Comparison of ENCODE assay signal across 28 mouse cellular contexts in genomic region chr10:60273382-60273781, GRCm38 (mm10). TPM values are rescaled to one million over a fixed set of nuclear protein-coding genes. Genes with fewer than 3 reads are reported as not detected.
A peak's percentile ranks its signal among the peaks of the same experiment; 100 is the strongest.
DNase-seq lines count a peak whose midpoint lies in the region; ATAC-seq and TF ChIP-seq lines count a peak whose summit lies in the region.
"Had no signal": no experiment of that assay in that cellular context is flagged by ENCODE, and none has a peak within 500 bp of the region (broad histone marks: within the 10 kb centered on the region; RNA-seq: fewer than 3 reads in every experiment).

No protein-coding gene starts in this region.

- DNase-seq in limb, embryonic 10.5 days (ENCODE audit: low spot score), result no peak
- DNase-seq in CH12.LX (ENCODE audit: extremely low read depth), result no peak
- no peak for DNase-seq in frontal cortex, postnatal 36 days (ENCODE audit: low spot score in 2 of 2)
- no peak for DNase-seq in lung, postnatal 36 days
- DNase-seq: adrenal gland, adult 8-10 months; cerebellum, adult 11-12 months; cerebellum, postnatal 10 days; kidney, adult 2 months; kidney, postnatal 36 days; left cerebral cortex, postnatal 4 days; right cerebral cortex, adult 18-20 months had no signal

- no peak overlapping the region for H3K4me2 ChIP-seq in limb, embryonic 15.5 days
- no peak overlapping the region for H3K4me2 ChIP-seq in CH12.LX (ENCODE audit: insufficient read depth, low read depth, poor library complexity, severe bottlenecking)
- H3K4me2 ChIP-seq: embryonic facial prominence, embryonic 12.5 days; heart, embryonic 15.5 days; intestine, embryonic 15.5 days; liver, embryonic 11.5 days; midbrain, embryonic 11.5 days; neural tube, embryonic 12.5 days had no signal

- no peaks in the 10 kb centered on the region for H3K9me3 ChIP-seq in limb, embryonic 15.5 days
- H3K9me3 ChIP-seq in limb, embryonic 10.5 days (replicated peaks), result no peaks in the 10 kb centered on the region
- H3K9me3 ChIP-seq in CH12.LX (replicated peaks; ENCODE audit: low read length), result no peaks in the 10 kb centered on the region
- H3K9me3 ChIP-seq: embryonic facial prominence, embryonic 12.5 days; heart, embryonic 15.5 days; intestine, embryonic 15.5 days; neural tube, embryonic 12.5 days had no signal

- ATAC-seq in limb, embryonic 15.5 days (ENCODE audit: insufficient number of reproducible peaks, low FRiP score, low TSS enrichment, low read depth), result no peak
- peak; percentile 53 for ATAC-seq in megakaryocyte, adult 5-6 weeks (ENCODE audit: poor library complexity, severe bottlenecking)
- ATAC-seq: activated CD4-positive, CD25-positive, alpha-beta regulatory T cell, adult 4 months; forebrain, embryonic 14.5 days; hindbrain, postnatal 0 days; intestine, embryonic 15.5 days; lung, postnatal 0 days; midbrain, embryonic 16.5 days had no signal

- H3K9ac ChIP-seq in limb, embryonic 15.5 days, result 0 out of 2 replicates have a peak overlapping the region, but pooled peaks have one; percentile 4
- H3K9ac ChIP-seq in CH12.LX (ENCODE audit: insufficient read depth, low read depth), result no peak overlapping the region
- H3K9ac ChIP-seq: embryonic facial prominence, embryonic 12.5 days; heart, embryonic 15.5 days; intestine, embryonic 15.5 days; neural tube, embryonic 12.5 days had no signal

- peaks cover 8% of the 10 kb centered on the region for H3K79me2 ChIP-seq in CH12.LX (replicated peaks; ENCODE audit: control insufficient read depth, extremely low read depth, insufficient read depth, poor library complexity, severe bottlenecking)

- WGBS in limb, embryonic 15.5 days, result 61% methylated on average over 6 of the region's 6 CpGs
- 72% methylated on average over 6 of the region's 6 CpGs for WGBS in limb, embryonic 10.5 days

- no peaks in the 10 kb centered on the region for H3K27me3 ChIP-seq in limb, embryonic 15.5 days
- no peaks in the 10 kb centered on the region for H3K27me3 ChIP-seq in limb, embryonic 10.5 days (ENCODE audit: low read depth, poor library complexity, severe bottlenecking)
- no peaks in the 10 kb centered on the region for H3K27me3 ChIP-seq in CH12.LX (replicated peaks)
- H3K27me3 ChIP-seq: embryonic facial prominence, embryonic 12.5 days; heart, embryonic 15.5 days; intestine, embryonic 15.5 days; neural tube, embryonic 12.5 days had no signal

- TF ChIP-seq CTCF in CH12.LX (conservative IDR thresholded peaks at IDR 0.05 in 1 of 2, IDR thresholded peaks at IDR 0.05 in 1 of 2; ENCODE audit: low read depth in 2 of 2, low read length in 2 of 2), result no peak
- no peak for TF ChIP-seq CTCF in bone marrow macrophage, adult 2 months (IDR thresholded peaks at IDR 0.05; ENCODE audit: low read depth, low read length)

- no peak for TF ChIP-seq POLR2A in CH12.LX (IDR thresholded peaks at IDR 0.05; ENCODE audit: low read depth, low read length)
- TF ChIP-seq POLR2A in bone marrow macrophage, adult 2 months (IDR thresholded peaks at IDR 0.05; ENCODE audit: borderline replicate concordance, low read depth, low read length), result no peak

- peaks cover 9% of the 10 kb centered on the region; the same call in 1 of the 2 replicates for H3K4me1 ChIP-seq in limb, embryonic 15.5 days
- H3K4me1 ChIP-seq in limb, embryonic 10.5 days, result peaks cover 24% of the 10 kb centered on the region
- H3K4me1 ChIP-seq in CH12.LX (ENCODE audit: control insufficient read depth in 1 of 2, insufficient read depth in 2 of 2), result peaks cover 7 to 31% of the 10 kb centered on the region in 2 experiments
- peaks cover 60% of the 10 kb centered on the region for H3K4me1 ChIP-seq in bone marrow macrophage, adult 2 months (ENCODE audit: control insufficient read depth, insufficient read depth, low read length)

- H3K36me3 ChIP-seq in limb, embryonic 15.5 days, result no peaks in the 10 kb centered on the region
- H3K36me3 ChIP-seq in limb, embryonic 10.5 days, result no peaks in the 10 kb centered on the region
- no peaks in the 10 kb centered on the region for H3K36me3 ChIP-seq in CH12.LX (replicated peaks in 1 of 2; ENCODE audit: control insufficient read depth in 1 of 2, insufficient read depth in 1 of 2, low read length in 1 of 2)
- H3K36me3 ChIP-seq: embryonic facial prominence, embryonic 12.5 days; heart, embryonic 15.5 days; intestine, embryonic 15.5 days; neural tube, embryonic 12.5 days had no signal

- dilution Hi-C loops in CH12.LX (cut with MboI; ENCODE audit: extremely low pct_ligation_motif_present, extremely low pct_unique_long_range_greater_than_20kb, low sequenced_read_pairs), result no loop called here

- TF ChIP-seq RAD21 in CH12.LX (IDR thresholded peaks at IDR 0.05; ENCODE audit: low read depth, low read length), result no peak

- no peak overlapping the region for H3K4me3 ChIP-seq in limb, embryonic 15.5 days
- H3K4me3 ChIP-seq in limb, embryonic 10.5 days, result no peak overlapping the region
- no peak overlapping the region for H3K4me3 ChIP-seq in CH12.LX (replicated peaks in 1 of 3; ENCODE audit: low read depth in 2 of 3, low read length in 2 of 3, poor library complexity in 1 of 3)
- H3K4me3 ChIP-seq in bone marrow macrophage, adult 2 months (ENCODE audit: insufficient read depth, low read length), result peak overlapping the region; percentile 36
- H3K4me3 ChIP-seq: embryonic facial prominence, embryonic 12.5 days; heart, embryonic 15.5 days; intestine, embryonic 15.5 days; layer of hippocampus, adult 2 months; left cerebral cortex, adult 2 months; myocyte; neural tube, embryonic 12.5 days had no signal

- no peak overlapping the region for H3K27ac ChIP-seq in limb, embryonic 15.5 days
- no peak overlapping the region for H3K27ac ChIP-seq in limb, embryonic 10.5 days
- H3K27ac ChIP-seq in CH12.LX (ENCODE audit: insufficient read depth, low read depth), result no peak overlapping the region
- H3K27ac ChIP-seq in bone marrow macrophage, adult 2 months (ENCODE audit: insufficient read depth, low read depth, low read length), result peak overlapping the region; percentile 99
- H3K27ac ChIP-seq: embryonic facial prominence, embryonic 12.5 days; heart, embryonic 15.5 days; hindbrain, postnatal 0 days; intestine, embryonic 15.5 days; layer of hippocampus, adult 2 months; left cerebral cortex, adult 2 months; neural tube, embryonic 12.5 days had no signal

- in situ Hi-C loops in CH12.LX (cut with MboI; ENCODE audit: low pct_ligation_motif_present, low pct_unique_long_range_greater_than_20kb, low sequenced_read_pairs), result no loop called here

- TF ChIP-seq EP300 in CH12.LX (IDR thresholded peaks at IDR 0.05; ENCODE audit: low read length), result no peak; the same call in 1 of the 2 replicates

TF ChIP-seq in CH12.LX, 34 proteins besides CTCF, POLR2A, EP300 and RAD21 (continues in another document):
- TF ChIP-seq UBTF (IDR thresholded peaks at IDR 0.05; ENCODE audit: low read depth, low read length), result no peak
- TF ChIP-seq CHD2 (IDR thresholded peaks at IDR 0.05; ENCODE audit: low read length), result no peak
- no peak for TF ChIP-seq ELF1 (IDR thresholded peaks at IDR 0.05; ENCODE audit: low read depth, low read length)
- no peak for TF ChIP-seq USF2 (conservative IDR thresholded peaks at IDR 0.05; ENCODE audit: low read depth, low read length)
- TF ChIP-seq KAT2A (IDR thresholded peaks at IDR 0.05; ENCODE audit: insufficient replicate concordance, low read length), result no peak
- no peak for TF ChIP-seq CHD1 (IDR thresholded peaks at IDR 0.05; ENCODE audit: low read depth, low read length)
- no peak for TF ChIP-seq NELFE (IDR thresholded peaks at IDR 0.05; ENCODE audit: low read depth, low read length)
- no peak for TF ChIP-seq ZC3H11A (IDR thresholded peaks at IDR 0.05; ENCODE audit: low read depth, low read length)
- no peak for TF ChIP-seq JUND (conservative IDR thresholded peaks at IDR 0.05; ENCODE audit: low read depth, low read length)
- TF ChIP-seq MAZ (IDR thresholded peaks at IDR 0.05; ENCODE audit: low read depth, low read length), result no peak
- no peak for TF ChIP-seq JUN (IDR thresholded peaks at IDR 0.05; ENCODE audit: insufficient read depth, low read depth, low read length)
- TF ChIP-seq ZNF384 (IDR thresholded peaks at IDR 0.05; ENCODE audit: low read depth, low read length), result no peak
- TF ChIP-seq MXI1 (IDR thresholded peaks at IDR 0.05; ENCODE audit: low read depth, low read length), result 0 out of 2 replicates have a peak, but pooled peaks have one; percentile 14
- TF ChIP-seq ZMIZ1 (IDR thresholded peaks at IDR 0.05; ENCODE audit: low read depth, low read length), result no peak
- TF ChIP-seq MAFK (IDR thresholded peaks at IDR 0.05; ENCODE audit: insufficient replicate concordance, low read length), result no peak
- peak; percentile 59 for TF ChIP-seq MAX (IDR thresholded peaks at IDR 0.05; ENCODE audit: low read length)
- TF ChIP-seq HCFC1 (IDR thresholded peaks at IDR 0.05; ENCODE audit: low read depth, low read length), result no peak
- no peak for TF ChIP-seq TCF12 (IDR thresholded peaks at IDR 0.05; ENCODE audit: low read depth, low read length)
- no peak for TF ChIP-seq GABPA (IDR thresholded peaks at IDR 0.05; ENCODE audit: insufficient replicate concordance, low read depth, low read length)
- TF ChIP-seq IRF4 (IDR thresholded peaks at IDR 0.05; ENCODE audit: low read depth, low read length), result no peak
- TF ChIP-seq BHLHE40 (IDR thresholded peaks at IDR 0.05; ENCODE audit: low read depth, low read length), result peak; percentile 36
- no peak for TF ChIP-seq ETS1 (conservative IDR thresholded peaks at IDR 0.05; ENCODE audit: low read depth, low read length)

RNA-seq across cellular contexts. Expression of gene Psap, which starts 4.0 kb away (rescaled TPM):
- polyA plus RNA-seq in limb, embryonic 15.5 days (2015; fragmentation: Nextera tagmentation; extraction: Ambion mirVana), result 177 and 226 TPM in 2 replicates
- polyA plus RNA-seq in limb, embryonic 10.5 days (2016; fragmentation: Nextera tagmentation; extraction: Ambion mirVana), result 36.2 and 41.0 TPM in 2 replicates
- 300 and 318 TPM in 2 replicates for total RNA-seq in CH12.LX (2012; rRNA removed)
- total RNA-seq in CH12.LX (2014; rRNA removed), result 223 and 251 TPM in 2 replicates
- 465 and 470 TPM in 2 replicates for polyA plus RNA-seq in CH12.LX (2012; ENCODE audit: insufficient read length, low read depth)
- 4,392 and 4,568 TPM in 2 replicates for polyA plus RNA-seq in bone marrow macrophage, adult 2 months (2012; ENCODE audit: insufficient read depth, insufficient read length, missing spikeins)
- 2,144 and 2,167 TPM in 2 replicates for total RNA-seq in megakaryocyte, adult 5-6 weeks (2015)
- total RNA-seq in megakaryocyte, adult 5-6 weeks (2017), result 2,372 and 2,545 TPM in 2 replicates

RNA-seq across cellular contexts. Expression of gene Chst3, which starts 54.3 kb away (rescaled TPM):
- 2.7 and 3.0 TPM in 2 replicates for polyA plus RNA-seq in limb, embryonic 15.5 days (2015; fragmentation: Nextera tagmentation; extraction: Ambion mirVana)
- 1.4 and 2.0 TPM in 2 replicates for polyA plus RNA-seq in limb, embryonic 10.5 days (2016; fragmentation: Nextera tagmentation; extraction: Ambion mirVana)
- total RNA-seq in CH12.LX (2012; rRNA removed) (4.4 and 5.2 TPM in 2 replicates), CH12.LX (2014; rRNA removed) (7.4 and 7.5 TPM in 2 replicates)
- 11.0 and 12.2 TPM in 2 replicates for polyA plus RNA-seq in CH12.LX (2012; ENCODE audit: insufficient read length, low read depth)
- 0.75 and 0.80 TPM in 2 replicates for polyA plus RNA-seq in bone marrow macrophage, adult 2 months (2012; ENCODE audit: insufficient read depth, insufficient read length, missing spikeins)
- 0.25 TPM in 1 of 2 replicates, not detected in the other for total RNA-seq in megakaryocyte, adult 5-6 weeks (2015)
- total RNA-seq in megakaryocyte, adult 5-6 weeks (2017), result 0.15 and 0.16 TPM in 2 replicates
